Mouse (Mus musculus): ENCODE results near the gene Ms4a15. TPM values are rescaled to one million over a fixed set of nuclear protein-coding genes. Genes with fewer than 3 reads are reported as not detected.

Ms4a15 gene
- 0.51 and 0.87 TPM in 2 replicates for polyA plus RNA-seq (2015; fragmentation: Nextera tagmentation; extraction: Ambion mirVana)

- no peak for ATAC-seq
- H3K4me3 ChIP-seq (replicated peaks; ENCODE audit: low read length) = no peak within 1 kb of the TSS
- H3K9ac ChIP-seq (replicated peaks; ENCODE audit: low read depth, low read length) = no peak within 1 kb of the TSS
- 86% methylated on average over 7 of the region's 7 CpGs for WGBS
- H3K27ac ChIP-seq (ENCODE audit: low read length) = no peak within 1 kb of the TSS
- no peaks in the 10 kb centered on the region for H3K4me1 ChIP-seq (replicated peaks; ENCODE audit: control insufficient read depth, insufficient read depth, low read length)
- no peaks in the 10 kb centered on the region for H3K9me3 ChIP-seq (ENCODE audit: control insufficient read depth, low read length)
- H3K4me2 ChIP-seq (ENCODE audit: low read length) = no peak within 1 kb of the TSS
- H3K36me3 ChIP-seq (ENCODE audit: control insufficient read depth, insufficient read depth) = no peaks in the 10 kb centered on the region
- no peaks in the 10 kb centered on the region for H3K27me3 ChIP-seq (replicated peaks; ENCODE audit: control insufficient read depth, insufficient read depth, low read length)
Measured at GRCm38 (mm10) chr19:10993150-10993549, at the start of gene Ms4a15. TSS of gene Ms4a15 (minus strand) at chr19:10993250.

GRCm38 (mm10) chr19:11037570-11037969, 44.5 kb upstream of the Ms4a15 start:
- Histone ChIP-seq H3K4me1 (replicated peaks; ENCODE audit: control insufficient read depth, insufficient read depth, low read length) (no peaks in the 10 kb centered on the region), H3K9ac (replicated peaks; ENCODE audit: low read depth, low read length) (no peak overlapping the region), H3K36me3 (ENCODE audit: control insufficient read depth, insufficient read depth) (no peaks in the 10 kb centered on the region), H3K9me3 (ENCODE audit: control insufficient read depth, low read length) (no peaks in the 10 kb centered on the region), H3K4me2 (ENCODE audit: low read length) (no peak overlapping the region), H3K27ac (ENCODE audit: low read length) (no peak overlapping the region), H3K27me3 (replicated peaks; ENCODE audit: control insufficient read depth, insufficient read depth, low read length) (no peaks in the 10 kb centered on the region), H3K4me3 (replicated peaks; ENCODE audit: low read length) (no peak overlapping the region)
- ATAC-seq = no peak

GRCm38 (mm10) chr19:11022382-11022781, 29.3 kb upstream of the Ms4a15 start:
- ATAC-seq = no peak
- no peaks in the 10 kb centered on the region for H3K27me3 ChIP-seq (replicated peaks; ENCODE audit: control insufficient read depth, insufficient read depth, low read length)
- H3K27ac ChIP-seq (ENCODE audit: low read length) = no peak overlapping the region
- H3K9ac ChIP-seq (replicated peaks; ENCODE audit: low read depth, low read length) = no peak overlapping the region
- H3K4me3 ChIP-seq (replicated peaks; ENCODE audit: low read length) = no peak overlapping the region
- H3K9me3 ChIP-seq (ENCODE audit: control insufficient read depth, low read length) = no peaks in the 10 kb centered on the region
- H3K4me1 ChIP-seq (replicated peaks; ENCODE audit: control insufficient read depth, insufficient read depth, low read length) = no peaks in the 10 kb centered on the region
- no peaks in the 10 kb centered on the region for H3K36me3 ChIP-seq (ENCODE audit: control insufficient read depth, insufficient read depth)
- no peak overlapping the region for H3K4me2 ChIP-seq (ENCODE audit: low read length)

- ATAC-seq = no peak
- 93% methylated on average over 3 of the region's 3 CpGs for WGBS
Measured at GRCm38 (mm10) chr19:11017891-11018290, 24.8 kb upstream of the Ms4a15 start, which contains the start of gene Ms4a18. TSS of gene Ms4a18 (minus strand) at chr19:11018031.

GRCm38 (mm10) chr19:11017251-11017650, 24.2 kb upstream of the Ms4a15 start:
- no peaks in the 10 kb centered on the region for H3K4me1 ChIP-seq (replicated peaks; ENCODE audit: control insufficient read depth, insufficient read depth, low read length)
- H3K4me2 ChIP-seq (ENCODE audit: low read length) = no peak overlapping the region
- H3K9me3 ChIP-seq (ENCODE audit: control insufficient read depth, low read length) = no peaks in the 10 kb centered on the region
- H3K27me3 ChIP-seq (replicated peaks; ENCODE audit: control insufficient read depth, insufficient read depth, low read length) = no peaks in the 10 kb centered on the region
- ATAC-seq = no peak
- H3K9ac ChIP-seq (replicated peaks; ENCODE audit: low read depth, low read length) = no peak overlapping the region
- no peak overlapping the region for H3K27ac ChIP-seq (ENCODE audit: low read length)
- no peak overlapping the region for H3K4me3 ChIP-seq (replicated peaks; ENCODE audit: low read length)
- WGBS = 64% methylated on average over 2 of the region's 2 CpGs
- H3K36me3 ChIP-seq (ENCODE audit: control insufficient read depth, insufficient read depth) = no peaks in the 10 kb centered on the region

More at GRCm38 (mm10) chr19:11017891-11018290, 24.8 kb upstream of the Ms4a15 start, which contains the start of gene Ms4a18:
- Histone ChIP-seq H3K9ac (replicated peaks; ENCODE audit: low read depth, low read length) (no peak within 1 kb of the TSS), H3K27ac (ENCODE audit: low read length) (no peak within 1 kb of the TSS), H3K4me3 (replicated peaks; ENCODE audit: low read length) (no peak within 1 kb of the TSS), H3K36me3 (ENCODE audit: control insufficient read depth, insufficient read depth) (no peaks in the 10 kb centered on the region), H3K4me2 (ENCODE audit: low read length) (no peak within 1 kb of the TSS), H3K4me1 (replicated peaks; ENCODE audit: control insufficient read depth, insufficient read depth, low read length) (no peaks in the 10 kb centered on the region), H3K27me3 (replicated peaks; ENCODE audit: control insufficient read depth, insufficient read depth, low read length) (no peaks in the 10 kb centered on the region), H3K9me3 (ENCODE audit: control insufficient read depth, low read length) (no peaks in the 10 kb centered on the region)

- Histone ChIP-seq H3K36me3 (ENCODE audit: control insufficient read depth, insufficient read depth) (no peaks in the 10 kb centered on the region), H3K27me3 (replicated peaks; ENCODE audit: control insufficient read depth, insufficient read depth, low read length) (no peaks in the 10 kb centered on the region), H3K9me3 (ENCODE audit: control insufficient read depth, low read length) (no peaks in the 10 kb centered on the region), H3K9ac (replicated peaks; ENCODE audit: low read depth, low read length) (no peak overlapping the region), H3K4me3 (replicated peaks; ENCODE audit: low read length) (no peak overlapping the region), H3K4me1 (replicated peaks; ENCODE audit: control insufficient read depth, insufficient read depth, low read length) (no peaks in the 10 kb centered on the region), H3K27ac (ENCODE audit: low read length) (no peak overlapping the region), H3K4me2 (ENCODE audit: low read length) (no peak overlapping the region)
- 87% methylated on average over 1 of the region's 1 CpGs for WGBS
- no peak for ATAC-seq
Measured at GRCm38 (mm10) chr19:11015998-11016397, 22.9 kb upstream of the Ms4a15 start.

- no peaks in the 10 kb centered on the region for H3K27me3 ChIP-seq (replicated peaks; ENCODE audit: control insufficient read depth, insufficient read depth, low read length)
- ATAC-seq = no peak
- no peaks in the 10 kb centered on the region for H3K36me3 ChIP-seq (ENCODE audit: control insufficient read depth, insufficient read depth)
- H3K9ac ChIP-seq (replicated peaks; ENCODE audit: low read depth, low read length) = no peak overlapping the region
- H3K9me3 ChIP-seq (ENCODE audit: control insufficient read depth, low read length) = no peaks in the 10 kb centered on the region
- H3K4me2 ChIP-seq (ENCODE audit: low read length) = no peak overlapping the region
- H3K27ac ChIP-seq (ENCODE audit: low read length) = no peak overlapping the region
- H3K4me1 ChIP-seq (replicated peaks; ENCODE audit: control insufficient read depth, insufficient read depth, low read length) = no peaks in the 10 kb centered on the region
- no peak overlapping the region for H3K4me3 ChIP-seq (replicated peaks; ENCODE audit: low read length)
Measured at GRCm38 (mm10) chr19:11015468-11015867, 22.4 kb upstream of the Ms4a15 start.

GRCm38 (mm10) chr19:10991911-10992310, 1.1 kb downstream of the Ms4a15 start:
- no peak for ATAC-seq
- Histone ChIP-seq H3K4me1 (replicated peaks; ENCODE audit: control insufficient read depth, insufficient read depth, low read length) (no peaks in the 10 kb centered on the region), H3K9ac (replicated peaks; ENCODE audit: low read depth, low read length) (no peak overlapping the region), H3K36me3 (ENCODE audit: control insufficient read depth, insufficient read depth) (no peaks in the 10 kb centered on the region), H3K9me3 (ENCODE audit: control insufficient read depth, low read length) (no peaks in the 10 kb centered on the region), H3K4me2 (ENCODE audit: low read length) (no peak overlapping the region), H3K4me3 (replicated peaks; ENCODE audit: low read length) (no peak overlapping the region), H3K27ac (ENCODE audit: low read length) (no peak overlapping the region), H3K27me3 (replicated peaks; ENCODE audit: control insufficient read depth, insufficient read depth, low read length) (no peaks in the 10 kb centered on the region)

- no peaks in the 10 kb centered on the region for H3K36me3 ChIP-seq (ENCODE audit: control insufficient read depth, insufficient read depth)
- no peak overlapping the region for H3K27ac ChIP-seq (ENCODE audit: low read length)
- no peak overlapping the region for H3K9ac ChIP-seq (replicated peaks; ENCODE audit: low read depth, low read length)
- WGBS = 63% methylated on average over 1 of the region's 1 CpGs
- H3K27me3 ChIP-seq (replicated peaks; ENCODE audit: control insufficient read depth, insufficient read depth, low read length) = no peaks in the 10 kb centered on the region
- no peak overlapping the region for H3K4me3 ChIP-seq (replicated peaks; ENCODE audit: low read length)
- ATAC-seq = no peak
- no peaks in the 10 kb centered on the region for H3K9me3 ChIP-seq (ENCODE audit: control insufficient read depth, low read length)
- no peak overlapping the region for H3K4me2 ChIP-seq (ENCODE audit: low read length)
- H3K4me1 ChIP-seq (replicated peaks; ENCODE audit: control insufficient read depth, insufficient read depth, low read length) = no peaks in the 10 kb centered on the region
Measured at GRCm38 (mm10) chr19:10990751-10991150, 2.3 kb downstream of the Ms4a15 start.

GRCm38 (mm10) chr19:10988563-10988962, 4.5 kb downstream of the Ms4a15 start:
- ATAC-seq = no peak
- H3K4me2 ChIP-seq (ENCODE audit: low read length) = no peak overlapping the region
- H3K4me3 ChIP-seq (replicated peaks; ENCODE audit: low read length) = no peak overlapping the region
- H3K9ac ChIP-seq (replicated peaks; ENCODE audit: low read depth, low read length) = no peak overlapping the region
- no peaks in the 10 kb centered on the region for H3K27me3 ChIP-seq (replicated peaks; ENCODE audit: control insufficient read depth, insufficient read depth, low read length)
- H3K9me3 ChIP-seq (ENCODE audit: control insufficient read depth, low read length) = no peaks in the 10 kb centered on the region
- no peak overlapping the region for H3K27ac ChIP-seq (ENCODE audit: low read length)
- H3K4me1 ChIP-seq (replicated peaks; ENCODE audit: control insufficient read depth, insufficient read depth, low read length) = no peaks in the 10 kb centered on the region
- H3K36me3 ChIP-seq (ENCODE audit: control insufficient read depth, insufficient read depth) = no peaks in the 10 kb centered on the region
- 88% methylated on average over 1 of the region's 1 CpGs for WGBS
